Mouse (Mus musculus) cerebellum, adult 2 months (tissue): ENCODE results near the gene Noxred1.

Source experiments
- CTCF ChIP-seq: fragments of 200-500 bp; IDR thresholded peaks from 2 replicates; pipeline ENCODE4 v1.5.1; 2011; ENCODE audit warnings: low read depth, mild to moderate bottlenecking, control low read depth, low read length, moderate library complexity, borderline replicate concordance; ENCODE audit not compliant: insufficient read depth
- POLR2A ChIP-seq: fragments of 200-500 bp; IDR thresholded peaks from 2 replicates; pipeline ENCODE4 v1.6.1; 2011; ENCODE audit warnings: low read length, control low read depth, borderline replicate concordance; ENCODE audit not compliant: insufficient read depth

DNA sequence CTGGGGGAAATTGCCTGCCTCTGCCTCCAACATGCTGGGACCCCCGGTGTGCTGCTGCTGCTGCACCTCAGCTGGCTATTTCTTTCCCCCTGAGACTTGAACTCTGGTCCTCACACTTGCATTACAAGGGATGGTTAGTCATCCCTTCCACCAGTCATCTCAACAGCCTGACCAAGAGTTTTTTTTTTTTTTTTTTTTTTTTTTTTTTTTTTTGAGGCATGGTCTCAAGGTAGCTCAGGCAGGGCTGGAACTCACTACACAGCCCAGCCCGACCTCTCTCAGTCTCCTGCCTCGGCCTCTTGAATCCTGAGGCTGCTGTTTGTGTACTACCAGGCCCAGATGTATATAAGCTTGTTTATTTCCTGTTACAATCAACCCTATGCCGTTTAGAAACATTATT is 45.7 kb upstream of the Noxred1 start:
- no peak for TF ChIP-seq POLR2A
- TF ChIP-seq CTCF, result no peak
